Mouse (Mus musculus) cerebellum, adult 18-20 months (tissue): ENCODE data around the gene Ubash3b.

Experiments
- DNase-seq, 2 experiments: peaks; one replicate each; pipeline ENCODE4 v3.0.0; 2021

Ubash3b gene

GRCm38 (mm10) chr9:41084191-41084901, 77.2 kb downstream of the Ubash3b start:
- peak in 1 of 2 experiments; percentile 35 for DNase-seq

GRCm38 (mm10) chr9:41083386-41084055, 78.0 kb downstream of the Ubash3b start:
- no peak for DNase-seq

GRCm38 (mm10) chr9:41082891-41083290, 78.6 kb downstream of the Ubash3b start:
- DNase-seq = no peak

- peak; percentile 67 to 73 for DNase-seq
These were observed 80.6 kb downstream of the Ubash3b start for GRCm38 (mm10) chr9:41080877-41081276.

- peak in 1 of 2 experiments; percentile 39 for DNase-seq
These were observed 81.9 kb downstream of the Ubash3b start for GRCm38 (mm10) chr9:41079428-41080155.

- peak; percentile 53 to 59 for DNase-seq
These were observed 83.3 kb downstream of the Ubash3b start for GRCm38 (mm10) chr9:41078198-41078597.

- no peak for DNase-seq
These were observed 85.3 kb downstream of the Ubash3b start for GRCm38 (mm10) chr9:41076150-41076549.

- no peak for DNase-seq
These were observed 86.0 kb downstream of the Ubash3b start for GRCm38 (mm10) chr9:41075528-41075927.

- no peak for DNase-seq
These were observed 88.1 kb downstream of the Ubash3b start for GRCm38 (mm10) chr9:41073196-41074009.

- no peak for DNase-seq
These were observed 88.7 kb downstream of the Ubash3b start for GRCm38 (mm10) chr9:41072786-41073185.

GRCm38 (mm10) chr9:41071906-41072511, 89.5 kb downstream of the Ubash3b start:
- no peak for DNase-seq

- no peak for DNase-seq
These were observed 90.7 kb downstream of the Ubash3b start for GRCm38 (mm10) chr9:41070761-41071181.

GRCm38 (mm10) chr9:41069509-41069908, 92.0 kb downstream of the Ubash3b start:
- no peak for DNase-seq

GRCm38 (mm10) chr9:41061446-41061845, 100.1 kb downstream of the Ubash3b start:
- DNase-seq = no peak

GRCm38 (mm10) chr9:41060617-41061016, 100.9 kb downstream of the Ubash3b start:
- no peak for DNase-seq

- no peak for DNase-seq
These were observed 102.5 kb downstream of the Ubash3b start for GRCm38 (mm10) chr9:41058765-41059535.

- DNase-seq = peak; percentile 87 to 89
These were observed 107.3 kb downstream of the Ubash3b start for GRCm38 (mm10) chr9:41054166-41054565.

GRCm38 (mm10) chr9:41053478-41053877, 108.0 kb downstream of the Ubash3b start:
- no peak for DNase-seq

GRCm38 (mm10) chr9:41051080-41051932, 110.2 kb downstream of the Ubash3b start:
- no peak for DNase-seq

- no peak for DNase-seq
These were observed 111.0 kb downstream of the Ubash3b start for GRCm38 (mm10) chr9:41050331-41051079.
